Mouse (Mus musculus) heart, postnatal 0 days (tissue): Measurements from ENCODE around the gene Tgfb2. TPM values are rescaled to one million over a fixed set of nuclear protein-coding genes. Genes with fewer than 3 reads are reported as not detected.

ENCODE experiments used
- ATAC-seq: fragments of 200-750 bp; cut with Nextera tagmentation; 2 replicates; pipeline ENCODE4 v1.8.0; 2017; ENCODE audit warnings: low read depth, moderate number of reproducible peaks, moderate library complexity; ENCODE audit not compliant: insufficient read depth
- DNase-seq: peaks from one replicate; pipeline ENCODE4 v3.0.0-alpha.2; 2016; ENCODE audit warnings: low spot score
- H3K27ac ChIP-seq: fragments of 300-500 bp; sonication (generic); 2 replicates; pipeline ENCODE4 v1.5.1; 2014; ENCODE audit warnings: low read depth, mild to moderate bottlenecking
- H3K27me3 ChIP-seq: fragments of 300-500 bp; sonication (generic); 2 replicates; pipeline ENCODE4 v1.6.1; 2014; ENCODE audit warnings: low read length, mixed read lengths; ENCODE audit not compliant: control insufficient read depth, insufficient read depth
- H3K36me3 ChIP-seq: fragments of 300-500 bp; sonication (generic); replicated peaks from 2 replicates; pipeline ENCODE4 v1.6.1; 2014; ENCODE audit warnings: low read length, mixed read lengths; ENCODE audit not compliant: control insufficient read depth, insufficient read depth
- H3K4me1 ChIP-seq: fragments of 300-500 bp; sonication (generic); 2 replicates; pipeline ENCODE4 v1.6.1; 2014; ENCODE audit warnings: antibody characterized with exemption; ENCODE audit not compliant: control insufficient read depth, insufficient read depth
- H3K4me2 ChIP-seq: fragments of 300-500 bp; sonication (generic); 2 replicates; pipeline ENCODE4 v1.6.1; 2014; ENCODE audit warnings: low read depth, mild to moderate bottlenecking, low read length, moderate library complexity
- H3K4me3 ChIP-seq: fragments of 300-500 bp; sonication (generic); 2 replicates; pipeline ENCODE4 v1.5.1; 2014; ENCODE audit warnings: low read depth, low read length
- H3K9ac ChIP-seq: fragments of 300-500 bp; sonication (generic); replicated peaks from 2 replicates; pipeline ENCODE4 v1.6.1; 2014; ENCODE audit warnings: low read depth, low read length, mixed read lengths
- H3K9me3 ChIP-seq: fragments of 300-500 bp; sonication (generic); replicated peaks from 2 replicates; pipeline ENCODE4 v1.6.1; 2016; ENCODE audit warnings: low read length; ENCODE audit not compliant: control insufficient read depth
- CTCF ChIP-seq: IDR thresholded peaks from 2 replicates; pipeline ENCODE4 v1.5.1; 2016; ENCODE audit warnings: antibody characterized with exemption, control low read depth, low read depth
- EP300 ChIP-seq: IDR thresholded peaks from 2 replicates; pipeline ENCODE4 v1.6.1; 2016; ENCODE audit warnings: antibody characterized with exemption, low read depth
- WGBS: fragments of 180-500 bp; shearing (Covaris S2); extraction: QIAGEN DNeasy Blood & Tissue Kit; methylation state at CpG from one replicate; pipeline ENCODE4 v1.1.7; 2014; 5-methylcytosine and 5-hydroxymethylcytosine counted together
- polyA plus RNA-seq: library from polyadenylated mRNA; unstranded; fragments of >200 nt; fragmentation: Nextera tagmentation; extraction: Ambion mirVana; gene quantifications from 2 replicates; pipeline ENCODE4 v1.2.1, GENCODE M21; 2015
- total RNA-seq: library from RNA; depleted of rRNA; stranded (reverse); fragments of >200 nt; gene quantifications from 2 replicates; pipeline ENCODE4 v1.2.3, GENCODE M21; 2014; ENCODE audit warnings: low replicate concordance

The Tgfb2 gene
- total and polyA plus RNA-seq, 2 experiments from 2014 or later = 17.7 to 19.9 TPM

GRCm38 (mm10) chr1:186611371-186611770, 94.4 kb downstream of the Tgfb2 start:
- Histone ChIP-seq H3K27ac (no peak overlapping the region), H3K4me3 (no peak overlapping the region), H3K9me3 (no peaks in the 10 kb centered on the region), H3K4me2 (no peak overlapping the region), H3K36me3 (no peaks in the 10 kb centered on the region), H3K4me1 (peaks cover 17% of the 10 kb centered on the region), H3K9ac (no peak overlapping the region), H3K27me3 (no peaks in the 10 kb centered on the region)
- TF ChIP-seq CTCF = no peak
- no peak for TF ChIP-seq EP300
- ATAC-seq (no peak), DNase-seq (no peak)
- 90% methylated on average over 2 of the region's 2 CpGs for WGBS

GRCm38 (mm10) chr1:186610481-186610880, 95.3 kb downstream of the Tgfb2 start:
- H3K4me3 ChIP-seq = no peak overlapping the region
- 75% methylated on average over 5 of the region's 5 CpGs for WGBS
- ATAC-seq = no peak
- no peaks in the 10 kb centered on the region for H3K9me3 ChIP-seq
- no peak for TF ChIP-seq EP300
- TF ChIP-seq CTCF = no peak
- H3K36me3 ChIP-seq = no peaks in the 10 kb centered on the region
- H3K4me2 ChIP-seq = no peak overlapping the region
- no peak overlapping the region; the same call in 1 of the 2 replicates for H3K9ac ChIP-seq
- H3K4me1 ChIP-seq = peaks cover 20% of the 10 kb centered on the region
- DNase-seq = no peak
- peak overlapping the region; percentile 91 for H3K27ac ChIP-seq
- no peaks in the 10 kb centered on the region for H3K27me3 ChIP-seq

DNA sequence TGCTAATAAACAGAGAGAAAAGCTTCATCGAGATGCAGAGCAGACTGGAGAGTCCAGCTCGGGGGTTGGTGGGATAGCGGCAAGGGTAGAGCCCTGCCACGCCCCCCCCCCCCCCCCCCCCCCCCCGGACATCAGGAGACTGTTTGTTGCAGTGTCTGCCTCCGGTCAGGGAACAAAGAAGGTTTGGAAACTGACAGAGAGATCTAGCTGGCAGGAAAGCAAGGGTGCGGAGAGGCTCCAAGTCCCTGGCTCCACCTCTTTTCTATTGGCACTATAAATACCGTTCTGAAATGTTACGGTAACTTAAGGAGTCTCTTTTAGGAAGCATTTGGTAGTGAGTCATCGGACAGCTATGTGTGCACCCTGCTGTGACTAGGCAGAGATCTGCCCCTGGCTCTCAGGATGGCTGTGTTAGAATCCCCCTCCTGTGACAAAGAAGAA, 96.0 kb downstream of the Tgfb2 start:
- Histone ChIP-seq H3K4me1 (peaks cover 20% of the 10 kb centered on the region), H3K9ac (peak overlapping the region; percentile 14)

DNA sequence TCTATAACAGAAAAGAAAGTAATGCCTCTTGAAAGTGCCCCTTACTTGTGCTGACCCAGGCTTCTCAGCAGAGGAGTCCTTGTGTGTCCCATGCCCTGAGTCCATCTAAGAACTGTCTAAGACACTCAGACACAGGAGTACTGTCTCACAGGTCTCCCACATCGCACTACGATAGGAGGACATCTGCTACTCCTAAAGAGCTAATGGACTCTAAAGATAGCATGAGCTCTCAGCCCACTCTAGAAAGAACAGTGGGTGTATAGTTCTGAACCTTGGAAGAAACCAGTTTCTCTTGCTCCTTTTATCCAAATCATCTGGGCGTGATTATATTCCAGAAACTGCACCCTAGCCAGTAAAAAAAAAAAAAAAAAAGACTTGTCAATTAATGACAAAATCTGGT, 97.7 kb downstream of the Tgfb2 start:
- Histone ChIP-seq H3K9me3 (no peaks in the 10 kb centered on the region), H3K27me3 (no peaks in the 10 kb centered on the region), H3K9ac (no peak overlapping the region), H3K4me3 (no peak overlapping the region), H3K36me3 (no peaks in the 10 kb centered on the region), H3K4me1 (peaks cover 20% of the 10 kb centered on the region), H3K4me2 (no peak overlapping the region), H3K27ac (no peak overlapping the region)
- TF ChIP-seq EP300 (no peak), CTCF (no peak)
- no peak for DNase-seq
- WGBS = 72% methylated on average over 3 of the region's 3 CpGs
- no peak for ATAC-seq

More for the DNA sequence above, 96.0 kb downstream of the Tgfb2 start:
- ATAC-seq (peak; percentile 96), DNase-seq (peak; percentile 95)
- no peaks in the 10 kb centered on the region for H3K27me3 ChIP-seq
- H3K27ac ChIP-seq = peak overlapping the region; percentile 91
- no peaks in the 10 kb centered on the region for H3K36me3 ChIP-seq
- 1% methylated on average over 10 of the region's 10 CpGs for WGBS
- TF ChIP-seq CTCF = no peak
- no peak for TF ChIP-seq EP300
- no peak overlapping the region for H3K4me3 ChIP-seq
- H3K4me2 ChIP-seq = peak overlapping the region; percentile 50
- no peaks in the 10 kb centered on the region for H3K9me3 ChIP-seq

- Histone ChIP-seq H3K27me3 (no peaks in the 10 kb centered on the region), H3K27ac (peak overlapping the region; percentile 70), H3K4me2 (no peak overlapping the region), H3K9ac (no peak overlapping the region), H3K9me3 (no peaks in the 10 kb centered on the region), H3K4me1 (peaks cover 20% of the 10 kb centered on the region), H3K4me3 (no peak overlapping the region), H3K36me3 (no peaks in the 10 kb centered on the region)
- no peak for DNase-seq
- no peak for TF ChIP-seq CTCF
- TF ChIP-seq EP300 = no peak
- 44% methylated on average over 2 of the region's 2 CpGs for WGBS
- no peak for ATAC-seq
Measured at GRCm38 (mm10) chr1:186605635-186606034, 100.2 kb downstream of the Tgfb2 start.

DNA sequence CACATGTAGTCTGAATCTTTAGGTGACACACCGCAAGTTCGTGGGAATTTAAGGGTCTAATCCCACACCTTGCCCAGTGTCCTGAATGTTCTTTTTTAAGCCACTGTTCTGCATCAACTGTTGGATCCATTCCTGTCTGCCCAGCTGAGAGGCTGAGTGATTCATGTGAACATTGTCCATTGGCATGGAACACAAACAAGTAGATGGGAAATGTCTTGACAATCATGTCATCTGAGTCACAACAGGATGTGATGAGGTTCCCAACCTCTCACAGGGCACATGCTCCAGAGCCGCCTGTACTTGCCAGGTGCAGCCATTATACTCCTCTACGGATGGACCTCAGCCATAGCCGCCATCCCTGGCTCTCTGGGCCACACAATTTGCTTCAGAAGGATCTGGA, 101.7 kb downstream of the Tgfb2 start:
- Histone ChIP-seq H3K9me3 (no peaks in the 10 kb centered on the region), H3K27ac (no peak overlapping the region), H3K9ac (no peak overlapping the region), H3K36me3 (0 out of 2 replicates have a peak, but pooled peaks cover 4% of the 10 kb centered on the region), H3K4me2 (no peak overlapping the region), H3K27me3 (no peaks in the 10 kb centered on the region), H3K4me1 (peaks cover 14% of the 10 kb centered on the region), H3K4me3 (no peak overlapping the region)
- ATAC-seq (no peak), DNase-seq (no peak)
- 85% methylated on average over 5 of the region's 5 CpGs for WGBS
- TF ChIP-seq CTCF (no peak), EP300 (no peak)
